Mouse (Mus musculus): ENCODE data around the gene Kctd14.

DNA sequence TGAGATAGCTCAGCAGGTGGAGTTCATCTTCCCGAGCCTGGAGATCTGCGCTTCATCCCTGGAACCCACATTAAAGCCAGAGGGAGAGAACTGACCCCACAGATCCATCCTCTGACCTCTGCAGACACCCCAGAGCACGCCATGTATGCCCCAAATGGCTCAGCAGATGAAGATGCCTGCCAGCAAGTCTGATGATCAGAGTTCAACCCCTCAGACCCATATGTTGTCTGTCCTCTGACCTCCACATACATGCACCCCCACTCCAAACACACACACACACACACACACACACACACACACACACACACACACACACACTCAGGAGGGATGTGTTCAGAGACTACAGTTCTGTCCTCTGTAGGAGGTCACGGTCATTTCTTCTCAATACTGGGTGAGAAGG, 34.6 kb upstream of the Kctd14 start:
- TF ChIP-seq CTCF (IDR thresholded peaks at IDR 0.05; ENCODE audit: low read depth), result no peak
- TF ChIP-seq EP300 (IDR thresholded peaks at IDR 0.05; ENCODE audit: low read depth), result no peak
